Mouse (Mus musculus) midbrain, embryonic 15.5 days (tissue): ENCODE data around the gene Clrn3. TPM values are rescaled to one million over a fixed set of nuclear protein-coding genes. Genes with fewer than 3 reads are reported as not detected.

ENCODE experiments used
- ATAC-seq: fragments of 200-750 bp; cut with Nextera tagmentation; replicated peaks from 2 replicates; pipeline ENCODE4 v1.8.0; 2017; ENCODE audit warnings: moderate TSS enrichment
- H3K27ac ChIP-seq: fragments of 300-500 bp; sonication (generic); 2 replicates; pipeline ENCODE4 v1.5.1; 2015; ENCODE audit warnings: mild to moderate bottlenecking, inconsistent platforms
- H3K27me3 ChIP-seq: fragments of 300-500 bp; sonication (generic); replicated peaks from 2 replicates; pipeline ENCODE4 v1.6.1; 2015; ENCODE audit warnings: inconsistent platforms
- H3K36me3 ChIP-seq: fragments of 300-500 bp; sonication (generic); replicated peaks from 2 replicates; pipeline ENCODE4 v1.6.1; 2015; ENCODE audit warnings: inconsistent platforms
- H3K4me1 ChIP-seq: fragments of 300-500 bp; sonication (generic); 2 replicates; pipeline ENCODE4 v1.6.1; 2015; ENCODE audit warnings: inconsistent platforms
- H3K4me2 ChIP-seq: fragments of 300-500 bp; sonication (generic); 2 replicates; pipeline ENCODE4 v1.6.1; 2015; ENCODE audit warnings: inconsistent platforms, mild to moderate bottlenecking, moderate library complexity
- H3K4me3 ChIP-seq: fragments of 300-500 bp; sonication (generic); 2 replicates; pipeline ENCODE4 v1.5.1; 2015; ENCODE audit warnings: mild to moderate bottlenecking, inconsistent platforms
- H3K9ac ChIP-seq: fragments of 300-500 bp; sonication (generic); 2 replicates; pipeline ENCODE4 v1.6.1; 2015; ENCODE audit warnings: mild to moderate bottlenecking, inconsistent platforms
- H3K9me3 ChIP-seq: fragments of 300-500 bp; sonication (generic); 2 replicates; pipeline ENCODE4 v1.6.1; 2016; ENCODE audit warnings: inconsistent platforms
- WGBS: fragments of 180-500 bp; shearing (Covaris S2); methylation state at CpG from one replicate; pipeline ENCODE4 v1.1.7; 2015; ENCODE audit warnings: mixed read lengths; 5-methylcytosine and 5-hydroxymethylcytosine counted together
- polyA plus RNA-seq: library from polyadenylated mRNA; unstranded; fragments of >200 nt; fragmentation: Nextera tagmentation; extraction: Ambion mirVana; gene quantifications from 2 replicates; pipeline ENCODE4 v1.2.1, GENCODE M21; 2015

Clrn3 gene
- polyA plus RNA-seq, 1 experiment from 2014 or later = not detected

- Histone ChIP-seq H3K4me1 (peaks cover 3% of the 10 kb centered on the region; the same call in 1 of the 2 replicates), H3K4me3 (no peak overlapping the region), H3K27ac (no peak overlapping the region), H3K9me3 (no peaks in the 10 kb centered on the region), H3K4me2 (no peak overlapping the region), H3K36me3 (no peaks in the 10 kb centered on the region), H3K9ac (no peak overlapping the region), H3K27me3 (0 out of 2 replicates have a peak, but pooled peaks cover 2% of the 10 kb centered on the region)
- 75% methylated on average over 1 of the region's 1 CpGs for WGBS
- no peak for ATAC-seq
Observed at GRCm38 (mm10) chr7:135551547-135551946, 23.1 kb upstream of the Clrn3 start.

- WGBS = 69% methylated on average over 6 of the region's 6 CpGs
- no peak for ATAC-seq
- Histone ChIP-seq H3K4me1 (peaks cover 3% of the 10 kb centered on the region; the same call in 1 of the 2 replicates), H3K9me3 (no peaks in the 10 kb centered on the region), H3K9ac (no peak overlapping the region), H3K36me3 (no peaks in the 10 kb centered on the region), H3K4me3 (no peak overlapping the region), H3K27me3 (no peaks in the 10 kb centered on the region), H3K27ac (no peak overlapping the region), H3K4me2 (no peak overlapping the region)
Observed at GRCm38 (mm10) chr7:135548434-135548833, 20.0 kb upstream of the Clrn3 start.

GRCm38 (mm10) chr7:135546530-135546929, 18.1 kb upstream of the Clrn3 start:
- H3K4me2 ChIP-seq = no peak overlapping the region
- no peaks in the 10 kb centered on the region for H3K9me3 ChIP-seq
- peaks cover 3% of the 10 kb centered on the region; the same call in 1 of the 2 replicates for H3K4me1 ChIP-seq
- H3K36me3 ChIP-seq = no peaks in the 10 kb centered on the region
- no peak overlapping the region for H3K4me3 ChIP-seq
- H3K27me3 ChIP-seq = no peaks in the 10 kb centered on the region
- H3K9ac ChIP-seq = no peak overlapping the region
- no peak for ATAC-seq
- no peak overlapping the region for H3K27ac ChIP-seq
- WGBS = 66% methylated on average over 5 of the region's 5 CpGs

GRCm38 (mm10) chr7:135545957-135546356, 17.5 kb upstream of the Clrn3 start:
- no peak overlapping the region for H3K4me3 ChIP-seq
- H3K9me3 ChIP-seq = no peaks in the 10 kb centered on the region
- WGBS = 67% methylated on average over 7 of the region's 7 CpGs
- ATAC-seq = no peak
- no peak overlapping the region for H3K9ac ChIP-seq
- no peak overlapping the region for H3K4me2 ChIP-seq
- H3K4me1 ChIP-seq = peaks cover 3% of the 10 kb centered on the region; the same call in 1 of the 2 replicates
- H3K27me3 ChIP-seq = 0 out of 2 replicates have a peak, but pooled peaks cover under 1% of the 10 kb centered on the region
- no peaks in the 10 kb centered on the region for H3K36me3 ChIP-seq
- H3K27ac ChIP-seq = no peak overlapping the region

- peaks cover 3% of the 10 kb centered on the region; the same call in 1 of the 2 replicates for H3K4me1 ChIP-seq
- no peak overlapping the region for H3K9ac ChIP-seq
- H3K36me3 ChIP-seq = no peaks in the 10 kb centered on the region
- peaks cover 10% of the 10 kb centered on the region for H3K27me3 ChIP-seq
- H3K4me2 ChIP-seq = no peak overlapping the region
- H3K27ac ChIP-seq = no peak overlapping the region
- H3K4me3 ChIP-seq = no peak overlapping the region
- ATAC-seq = no peak
- WGBS = 92% methylated on average over 6 of the region's 6 CpGs
- no peaks in the 10 kb centered on the region for H3K9me3 ChIP-seq
Observed at GRCm38 (mm10) chr7:135544321-135544720, 15.9 kb upstream of the Clrn3 start.

- WGBS = 63% methylated on average over 2 of the region's 3 CpGs
Observed at GRCm38 (mm10) chr7:135543033-135543432, 14.6 kb upstream of the Clrn3 start.

GRCm38 (mm10) chr7:135542235-135542634, 13.8 kb upstream of the Clrn3 start:
- 73% methylated on average over 3 of the region's 3 CpGs for WGBS
- H3K4me3 ChIP-seq = no peak overlapping the region

More at GRCm38 (mm10) chr7:135543033-135543432, 14.6 kb upstream of the Clrn3 start:
- no peak overlapping the region for H3K4me2 ChIP-seq
- no peaks in the 10 kb centered on the region for H3K9me3 ChIP-seq
- H3K27me3 ChIP-seq = peaks cover 14% of the 10 kb centered on the region
- H3K9ac ChIP-seq = no peak overlapping the region
- no peak overlapping the region for H3K4me3 ChIP-seq
- no peak for ATAC-seq
- H3K27ac ChIP-seq = no peak overlapping the region
- no peaks in the 10 kb centered on the region for H3K36me3 ChIP-seq
- H3K4me1 ChIP-seq = peaks cover 6% of the 10 kb centered on the region

GRCm38 (mm10) chr7:135539429-135539828, 11.0 kb upstream of the Clrn3 start:
- Histone ChIP-seq H3K4me3 (0 out of 2 replicates have a peak overlapping the region, but pooled peaks have one; percentile 77), H3K36me3 (no peaks in the 10 kb centered on the region), H3K9me3 (no peaks in the 10 kb centered on the region), H3K4me2 (peak overlapping the region; percentile 91), H3K9ac (no peak overlapping the region), H3K27me3 (peaks cover 14% of the 10 kb centered on the region), H3K27ac (no peak overlapping the region), H3K4me1 (peaks cover 6% of the 10 kb centered on the region)
- 80% methylated on average over 2 of the region's 2 CpGs for WGBS
- no peak for ATAC-seq

More at GRCm38 (mm10) chr7:135542235-135542634, 13.8 kb upstream of the Clrn3 start:
- H3K4me1 ChIP-seq = peaks cover 6% of the 10 kb centered on the region
- ATAC-seq = no peak
- H3K36me3 ChIP-seq = no peaks in the 10 kb centered on the region
- H3K27ac ChIP-seq = no peak overlapping the region
- peaks cover 14% of the 10 kb centered on the region for H3K27me3 ChIP-seq
- no peak overlapping the region for H3K4me2 ChIP-seq
- no peaks in the 10 kb centered on the region for H3K9me3 ChIP-seq
- no peak overlapping the region for H3K9ac ChIP-seq

- 1% methylated on average over 70 of the region's 71 CpGs for WGBS
- Histone ChIP-seq H3K4me2 (peak overlapping the region; percentile 91), H3K4me1 (peaks cover 6% of the 10 kb centered on the region), H3K27ac (peak overlapping the region; percentile 86), H3K4me3 (peak overlapping the region; percentile 77), H3K36me3 (no peaks in the 10 kb centered on the region), H3K9ac (peak overlapping the region; percentile 67), H3K9me3 (no peaks in the 10 kb centered on the region), H3K27me3 (peaks cover 14% of the 10 kb centered on the region)
- peak; percentile 76 for ATAC-seq
Observed at GRCm38 (mm10) chr7:135537948-135538741, 9.7 kb upstream of the Clrn3 start.

GRCm38 (mm10) chr7:135537341-135537901, 9.0 kb upstream of the Clrn3 start, which contains the start of gene Ptpre:
Gene Ptpre (plus strand): TSS chr7:135537481.
- Histone ChIP-seq H3K9me3 (no peaks in the 10 kb centered on the region), H3K4me3 (peak within 1 kb of the TSS; percentile 77), H3K9ac (peak within 1 kb of the TSS; percentile 67), H3K4me2 (peak within 1 kb of the TSS; percentile 91), H3K27me3 (peaks cover 14% of the 10 kb centered on the region), H3K27ac (peak within 1 kb of the TSS; percentile 86), H3K4me1 (peaks cover 6% of the 10 kb centered on the region), H3K36me3 (no peaks in the 10 kb centered on the region)
- 5% methylated on average over 28 of the region's 28 CpGs for WGBS
- ATAC-seq = peak; percentile 97

- WGBS = 91% methylated on average over 3 of the region's 3 CpGs
- H3K9ac ChIP-seq = no peak overlapping the region
- no peaks in the 10 kb centered on the region for H3K36me3 ChIP-seq
- no peak overlapping the region for H3K4me2 ChIP-seq
- peaks cover 13% of the 10 kb centered on the region for H3K27me3 ChIP-seq
- no peak for ATAC-seq
- H3K27ac ChIP-seq = no peak overlapping the region
- no peak overlapping the region for H3K4me3 ChIP-seq
- H3K9me3 ChIP-seq = no peaks in the 10 kb centered on the region
- H3K4me1 ChIP-seq = peaks cover 6% of the 10 kb centered on the region
Observed at GRCm38 (mm10) chr7:135535908-135536307, 7.5 kb upstream of the Clrn3 start.

- Histone ChIP-seq H3K27me3 (peaks cover 8% of the 10 kb centered on the region), H3K27ac (no peak overlapping the region), H3K4me1 (peaks cover 6% of the 10 kb centered on the region), H3K9me3 (no peaks in the 10 kb centered on the region), H3K9ac (no peak overlapping the region), H3K4me2 (no peak overlapping the region), H3K36me3 (no peaks in the 10 kb centered on the region), H3K4me3 (no peak overlapping the region)
- no peak for ATAC-seq
- 49% methylated on average over 2 of the region's 2 CpGs for WGBS
Observed at GRCm38 (mm10) chr7:135534548-135535189, 6.2 kb upstream of the Clrn3 start.
